ENCODE assay signal across 22 mouse cellular contexts in the genomic region with DNA sequence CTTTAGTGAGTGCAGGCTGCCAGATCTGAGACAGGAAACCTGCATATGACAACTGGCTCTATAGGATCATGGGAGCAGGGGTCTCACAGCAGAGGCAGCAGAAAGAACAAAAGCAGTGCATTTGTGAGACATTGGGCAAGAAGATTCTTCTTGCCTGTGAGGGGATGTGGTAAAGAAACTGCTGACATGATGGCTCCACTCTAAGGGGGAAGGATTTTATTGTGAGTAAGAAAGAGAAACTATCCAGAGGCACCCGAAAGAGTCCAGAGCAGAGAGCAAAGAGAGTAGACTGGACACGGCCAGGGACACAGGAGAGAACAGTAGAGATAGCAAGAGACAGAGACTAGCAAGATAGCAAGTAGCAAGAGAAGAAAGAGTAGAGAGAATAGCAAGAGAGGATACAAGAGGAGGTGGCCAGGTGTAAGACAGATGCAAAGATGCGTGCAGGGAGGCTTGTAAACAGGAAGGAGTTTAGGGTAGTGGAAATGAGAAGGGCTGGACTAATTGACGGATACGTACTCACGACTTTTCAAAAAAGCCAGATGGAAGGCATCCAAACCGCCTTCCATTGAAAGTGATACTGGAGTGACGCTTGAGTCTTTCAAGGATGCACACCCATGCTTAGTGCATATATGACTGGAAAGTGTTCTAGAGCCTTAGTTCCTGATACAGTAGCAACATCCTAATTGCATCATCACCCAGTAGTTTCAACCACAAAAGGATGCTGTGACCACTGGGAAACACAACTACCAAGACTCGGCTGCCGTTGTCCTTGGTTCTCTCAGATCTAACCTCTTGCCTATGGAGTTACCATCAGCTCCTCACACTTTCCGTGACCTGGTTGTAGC. TPM values are rescaled to one million over a fixed set of nuclear protein-coding genes. Genes with fewer than 3 reads are reported as not detected.
A peak's percentile ranks its signal among the peaks of the same experiment; 100 is the strongest.
DNase-seq lines count a peak whose midpoint lies in the region; ATAC-seq and TF ChIP-seq lines count a peak whose summit lies in the region.
"Had no signal": no experiment of that assay in that cellular context is flagged by ENCODE, and none has a peak within 500 bp of the region (broad histone marks: within the 10 kb centered on the region; RNA-seq: fewer than 3 reads in every experiment).

No protein-coding gene starts in this region.

- no peaks in the 10 kb centered on the region for H3K9me3 ChIP-seq in liver, embryonic 12.5 days (replicated peaks)
- H3K9me3 ChIP-seq in midbrain, embryonic 16.5 days (replicated peaks; ENCODE audit: control insufficient read depth, low read length, poor library complexity, severe bottlenecking) = no peaks in the 10 kb centered on the region
- H3K9me3 ChIP-seq in hindbrain, postnatal 0 days (ENCODE audit: low read length) = no peaks in the 10 kb centered on the region
- H3K9me3 ChIP-seq: heart, embryonic 12.5 days; hindbrain, embryonic 12.5 days had no signal

- no peak for ATAC-seq in liver, embryonic 12.5 days
- no peak for ATAC-seq in midbrain, embryonic 16.5 days
- no peak for ATAC-seq in hindbrain, postnatal 0 days
- ATAC-seq: forebrain, postnatal 0 days had no signal

- H3K4me1 ChIP-seq in liver, adult 2 months (ENCODE audit: control insufficient read depth, insufficient read depth, low read length) = 0 out of 2 replicates have a peak, but pooled peaks cover 2% of the 10 kb centered on the region
- 0 out of 2 replicates have a peak, but pooled peaks cover 3% of the 10 kb centered on the region for H3K4me1 ChIP-seq in liver, embryonic 12.5 days
- no peaks in the 10 kb centered on the region for H3K4me1 ChIP-seq in cortical plate, adult 2 months (ENCODE audit: control insufficient read depth, insufficient read depth, low read length)
- no peaks in the 10 kb centered on the region for H3K4me1 ChIP-seq in midbrain, embryonic 16.5 days (ENCODE audit: control insufficient read depth, insufficient read depth, low read length)
- H3K4me1 ChIP-seq in hindbrain, postnatal 0 days (ENCODE audit: insufficient read depth, low read length) = no peaks in the 10 kb centered on the region
- H3K4me1 ChIP-seq: heart, embryonic 12.5 days; hindbrain, embryonic 12.5 days had no signal

- H3K27me3 ChIP-seq in liver, adult 2 months (ENCODE audit: control insufficient read depth, insufficient read depth, low read length) = no peaks in the 10 kb centered on the region
- no peaks in the 10 kb centered on the region for H3K27me3 ChIP-seq in liver, embryonic 12.5 days (replicated peaks)
- no peaks in the 10 kb centered on the region for H3K27me3 ChIP-seq in midbrain, embryonic 16.5 days (ENCODE audit: control insufficient read depth, insufficient read depth, low read depth, low read length)
- no peaks in the 10 kb centered on the region for H3K27me3 ChIP-seq in hindbrain, postnatal 0 days (ENCODE audit: insufficient read depth, low read length)
- H3K27me3 ChIP-seq: hindbrain, embryonic 12.5 days had no signal

- H3K9ac ChIP-seq in liver, adult 2 months (ENCODE audit: low read depth, low read length) = no peak overlapping the region
- H3K9ac ChIP-seq in liver, embryonic 12.5 days = no peak overlapping the region
- no peak overlapping the region for H3K9ac ChIP-seq in midbrain, embryonic 16.5 days (ENCODE audit: low read depth, low read length)
- H3K9ac ChIP-seq in hindbrain, postnatal 0 days (replicated peaks; ENCODE audit: low read length) = no peak overlapping the region
- H3K9ac ChIP-seq: forebrain, postnatal 0 days; heart, embryonic 12.5 days; hindbrain, embryonic 12.5 days had no signal

- TF ChIP-seq CTCF in liver, adult 2 months (IDR thresholded peaks at IDR 0.05; ENCODE audit: low read depth, low read length) = no peak
- TF ChIP-seq CTCF in cortical plate, adult 2 months (IDR thresholded peaks at IDR 0.05; ENCODE audit: extremely low read depth, insufficient read depth, low read length) = no peak
- TF ChIP-seq CTCF in hindbrain, postnatal 0 days (IDR thresholded peaks at IDR 0.05; ENCODE audit: low read depth) = no peak

- H3K36me3 ChIP-seq in liver, adult 2 months (ENCODE audit: control insufficient read depth, insufficient read depth, low read length) = no peaks in the 10 kb centered on the region
- H3K36me3 ChIP-seq in liver, embryonic 12.5 days = no peaks in the 10 kb centered on the region
- no peaks in the 10 kb centered on the region for H3K36me3 ChIP-seq in midbrain, embryonic 16.5 days (ENCODE audit: control insufficient read depth, insufficient read depth, low read length)
- H3K36me3 ChIP-seq in hindbrain, postnatal 0 days (ENCODE audit: insufficient read depth, low read length) = no peaks in the 10 kb centered on the region
- H3K36me3 ChIP-seq: heart, embryonic 12.5 days; hindbrain, embryonic 12.5 days had no signal

- no peaks in the 10 kb centered on the region for H3K79me2 ChIP-seq in liver, adult 2 months (ENCODE audit: control insufficient read depth, insufficient read depth, low read length)

- H3K27ac ChIP-seq in liver, adult 2 months (replicated peaks; ENCODE audit: insufficient read depth, low read depth, low read length) = no peak overlapping the region
- H3K27ac ChIP-seq in liver, embryonic 12.5 days = no peak overlapping the region
- H3K27ac ChIP-seq in cortical plate, adult 2 months (ENCODE audit: insufficient read depth, low read length) = peak overlapping the region; percentile 31; the same call in 1 of the 2 replicates
- no peak overlapping the region for H3K27ac ChIP-seq in midbrain, embryonic 16.5 days (ENCODE audit: low read length)
- H3K27ac ChIP-seq in hindbrain, postnatal 0 days = no peak overlapping the region
- H3K27ac ChIP-seq: hindbrain, embryonic 12.5 days; left cerebral cortex, adult 2 months had no signal

- DNase-seq in liver, adult 2 months (ENCODE audit: extremely low read depth, low read depth, low spot score) = peak; percentile 21
- DNase-seq in CD4-positive helper T cell, adult 2 months (ENCODE audit: low read depth, low spot score) = peak; percentile 84
- DNase-seq in monocyte, adult 2 months (ENCODE audit: low read depth in 1 of 2, low spot score in 2 of 2) = peak; percentile 60 to 62
- no peak for DNase-seq in hindbrain, postnatal 0 days (ENCODE audit: low spot score)
- no peak for DNase-seq in cerebellum, postnatal 14 days
- DNase-seq: cerebellum, adult 11-12 months; embryo, embryonic 11 days; forebrain, postnatal 0 days; gastrocnemius, postnatal 14 days; right cerebral cortex, postnatal 4 days had no signal

- TF ChIP-seq POLR2A in liver, adult 2 months (IDR thresholded peaks at IDR 0.05; ENCODE audit: extremely low read depth, insufficient read depth, low read length) = no peak
- no peak for TF ChIP-seq POLR2A in cortical plate, adult 2 months (IDR thresholded peaks at IDR 0.05; ENCODE audit: extremely low read depth, insufficient read depth, low read length)

- WGBS in liver, adult 2 months = 76% methylated on average over 11 of the region's 11 CpGs
- 50% methylated on average over 11 of the region's 11 CpGs for WGBS in liver, embryonic 12.5 days (ENCODE audit: insufficient replicate concordance)
- 94% methylated on average over 11 of the region's 11 CpGs for WGBS in midbrain, embryonic 16.5 days
- 89% methylated on average over 11 of the region's 11 CpGs for WGBS in hindbrain, postnatal 0 days

- no peak overlapping the region for H3K4me2 ChIP-seq in liver, embryonic 12.5 days
- H3K4me2 ChIP-seq in midbrain, embryonic 16.5 days (ENCODE audit: low read length) = no peak overlapping the region
- no peak overlapping the region for H3K4me2 ChIP-seq in hindbrain, postnatal 0 days (ENCODE audit: low read depth, low read length)
- H3K4me2 ChIP-seq: heart, embryonic 12.5 days; hindbrain, embryonic 12.5 days had no signal

- H3K4me3 ChIP-seq in liver, adult 2 months (ENCODE audit: insufficient read depth, low read depth, low read length) = no peak overlapping the region
- H3K4me3 ChIP-seq in liver, embryonic 12.5 days = no peak overlapping the region
- no peak overlapping the region for H3K4me3 ChIP-seq in cortical plate, adult 2 months (ENCODE audit: insufficient read depth, low read length)
- H3K4me3 ChIP-seq in midbrain, embryonic 16.5 days (ENCODE audit: low read depth, low read length) = no peak overlapping the region
- H3K4me3 ChIP-seq in hindbrain, postnatal 0 days (ENCODE audit: low read length) = no peak overlapping the region
- H3K4me3 ChIP-seq: heart, embryonic 12.5 days; hindbrain, embryonic 12.5 days; left cerebral cortex, adult 2 months had no signal

RNA-seq across cellular contexts. Expression of gene Ifitm3, which starts 11.5 kb away (rescaled TPM):
- 296 and 392 TPM in 2 replicates for total RNA-seq in liver, adult 2 months (2014; rRNA removed)
- 848 and 1,254 TPM in 2 replicates for polyA plus RNA-seq in liver, adult 2 months (2012; rRNA removed)
- polyA plus RNA-seq in liver, embryonic 12.5 days (2016; fragmentation: Nextera tagmentation; extraction: Ambion mirVana) = 35.7 TPM in 2 replicates
- polyA plus RNA-seq in cortical plate, adult 2 months (2012; rRNA removed) = 50.4 and 59.6 TPM in 2 replicates
- polyA plus RNA-seq in midbrain, embryonic 16.5 days (2015; fragmentation: Nextera tagmentation; extraction: Ambion mirVana) = 28.2 and 37.3 TPM in 2 replicates
- 29.3 and 41.7 TPM in 2 replicates for total RNA-seq in hindbrain, postnatal 0 days (2014; rRNA removed)
- polyA plus RNA-seq in hindbrain, postnatal 0 days (2015; fragmentation: Nextera tagmentation; extraction: Ambion mirVana) = 92.8 and 93.3 TPM in 2 replicates

RNA-seq across cellular contexts. Expression of gene Ifitm6, which starts 18.6 kb away (rescaled TPM):
- total RNA-seq in liver, adult 2 months (2014; rRNA removed) = 0.81 and 0.83 TPM in 2 replicates
- 0.72 and 1.7 TPM in 2 replicates for polyA plus RNA-seq in liver, adult 2 months (2012; rRNA removed)
- polyA plus RNA-seq in liver, embryonic 12.5 days (2016; fragmentation: Nextera tagmentation; extraction: Ambion mirVana) = 1.4 and 2.7 TPM in 2 replicates
- 0.74 and 1.3 TPM in 2 replicates for polyA plus RNA-seq in cortical plate, adult 2 months (2012; rRNA removed)
- polyA plus RNA-seq in midbrain, embryonic 16.5 days (2015; fragmentation: Nextera tagmentation; extraction: Ambion mirVana) = 0.69 and 0.91 TPM in 2 replicates
- total RNA-seq in hindbrain, postnatal 0 days (2014; rRNA removed) = 0.37 and 0.50 TPM in 2 replicates
- 0.67 and 0.69 TPM in 2 replicates for polyA plus RNA-seq in hindbrain, postnatal 0 days (2015; fragmentation: Nextera tagmentation; extraction: Ambion mirVana)
- total RNA-seq: gastrocnemius, postnatal 14 days had no signal
- polyA plus RNA-seq: heart, embryonic 12.5 days; hindbrain, embryonic 12.5 days had no signal

RNA-seq across cellular contexts. Expression of gene Gm17387, which starts 29.9 kb away (rescaled TPM):
- not detected in 2 replicates for total RNA-seq in liver, adult 2 months (2014; rRNA removed)
- polyA plus RNA-seq in liver, adult 2 months (2012; rRNA removed) = not detected in 2 replicates
- not detected in 2 replicates for polyA plus RNA-seq in liver, embryonic 12.5 days (2016; fragmentation: Nextera tagmentation; extraction: Ambion mirVana)
- polyA plus RNA-seq in cortical plate, adult 2 months (2012; rRNA removed) = not detected in 2 replicates
- not detected in 2 replicates for polyA plus RNA-seq in midbrain, embryonic 16.5 days (2015; fragmentation: Nextera tagmentation; extraction: Ambion mirVana)
- not detected in 2 replicates for total RNA-seq in hindbrain, postnatal 0 days (2014; rRNA removed)
- polyA plus RNA-seq in hindbrain, postnatal 0 days (2015; fragmentation: Nextera tagmentation; extraction: Ambion mirVana) = not detected in 2 replicates
- total RNA-seq: adrenal gland, postnatal 4 days; forebrain, postnatal 0 days; gastrocnemius, postnatal 14 days; left cerebral cortex, adult 2 months; megakaryocyte-erythroid progenitor cell, adult 5-6 weeks had no signal
- polyA plus RNA-seq: C2C12; forebrain, postnatal 0 days; heart, embryonic 12.5 days; hindbrain, embryonic 12.5 days; kidney, embryonic 14.5 days; limb, embryonic 14.5 days; stomach, embryonic 16.5 days had no signal

RNA-seq across cellular contexts. Expression of gene Ifitm1, which starts 32.1 kb away (rescaled TPM):
- 11.2 and 11.3 TPM in 2 replicates for total RNA-seq in liver, adult 2 months (2014; rRNA removed)
- polyA plus RNA-seq in liver, adult 2 months (2012; rRNA removed) = 48.6 and 79.4 TPM in 2 replicates
- polyA plus RNA-seq in liver, embryonic 12.5 days (2016; fragmentation: Nextera tagmentation; extraction: Ambion mirVana) = 19.5 and 23.4 TPM in 2 replicates
- 22.0 and 28.5 TPM in 2 replicates for polyA plus RNA-seq in cortical plate, adult 2 months (2012; rRNA removed)
- 9.0 and 11.1 TPM in 2 replicates for polyA plus RNA-seq in midbrain, embryonic 16.5 days (2015; fragmentation: Nextera tagmentation; extraction: Ambion mirVana)
- total RNA-seq in hindbrain, postnatal 0 days (2014; rRNA removed) = 16.5 and 39.5 TPM in 2 replicates
- 22.4 and 24.0 TPM in 2 replicates for polyA plus RNA-seq in hindbrain, postnatal 0 days (2015; fragmentation: Nextera tagmentation; extraction: Ambion mirVana)

RNA-seq across cellular contexts. Expression of gene Ifitm2, which starts 43.3 kb away (rescaled TPM):
- total RNA-seq in liver, adult 2 months (2014; rRNA removed) = 270 and 282 TPM in 2 replicates
- polyA plus RNA-seq in liver, adult 2 months (2012; rRNA removed) = 968 and 1,028 TPM in 2 replicates
- polyA plus RNA-seq in liver, embryonic 12.5 days (2016; fragmentation: Nextera tagmentation; extraction: Ambion mirVana) = 355 TPM in 2 replicates
- polyA plus RNA-seq in cortical plate, adult 2 months (2012; rRNA removed) = 47.7 and 48.0 TPM in 2 replicates
- polyA plus RNA-seq in midbrain, embryonic 16.5 days (2015; fragmentation: Nextera tagmentation; extraction: Ambion mirVana) = 118 and 129 TPM in 2 replicates
- total RNA-seq in hindbrain, postnatal 0 days (2014; rRNA removed) = 79.3 and 82.4 TPM in 2 replicates
- polyA plus RNA-seq in hindbrain, postnatal 0 days (2015; fragmentation: Nextera tagmentation; extraction: Ambion mirVana) = 269 and 281 TPM in 2 replicates

Comparison
In these comparisons a context has a peak if more than half of its experiments do, and no peak if none do; other contexts are left out.
1. DNase-seq: peak in liver, adult 2 months (single experiment), CD4-positive helper T cell, adult 2 months (single experiment) and monocyte, adult 2 months (2 of 2); none in hindbrain, postnatal 0 days (single experiment) and cerebellum, postnatal 14 days (0 of 2).